Mouse (Mus musculus) liver, embryonic 15.5 days (tissue): ENCODE measurements around the gene Osbp2. TPM values are rescaled to one million over a fixed set of nuclear protein-coding genes. Genes with fewer than 3 reads are reported as not detected.

Experiments used
- ATAC-seq: fragments of 200-750 bp; cut with Nextera tagmentation; 2 replicates; pipeline ENCODE4 v1.8.0; 2017; ENCODE audit warnings: moderate number of reproducible peaks, mild to moderate bottlenecking, moderate library complexity; ENCODE audit not compliant: insufficient read depth
- H3K27ac ChIP-seq: fragments of 300-500 bp; sonication (generic); replicated peaks from 2 replicates; pipeline ENCODE4 v1.5.1; 2015; ENCODE audit warnings: mild to moderate bottlenecking, inconsistent platforms
- H3K27me3 ChIP-seq: fragments of 300-500 bp; sonication (generic); 2 replicates; pipeline ENCODE4 v1.6.1; 2015; ENCODE audit warnings: mild to moderate bottlenecking, inconsistent platforms
- H3K36me3 ChIP-seq: fragments of 300-500 bp; sonication (generic); replicated peaks from 2 replicates; pipeline ENCODE4 v1.6.1; 2015; ENCODE audit warnings: moderate library complexity, mild to moderate bottlenecking, inconsistent platforms
- H3K4me1 ChIP-seq: fragments of 300-500 bp; sonication (generic); replicated peaks from 2 replicates; pipeline ENCODE4 v1.6.1; 2015; ENCODE audit warnings: inconsistent platforms
- H3K4me2 ChIP-seq: fragments of 300-500 bp; sonication (generic); 2 replicates; pipeline ENCODE4 v1.6.1; 2015; ENCODE audit warnings: moderate library complexity, mild to moderate bottlenecking, inconsistent platforms
- H3K4me3 ChIP-seq: fragments of 300-500 bp; sonication (generic); replicated peaks from 2 replicates; pipeline ENCODE4 v1.5.1; 2015; ENCODE audit warnings: mild to moderate bottlenecking, inconsistent platforms
- H3K9ac ChIP-seq: fragments of 300-500 bp; sonication (generic); 2 replicates; pipeline ENCODE4 v1.6.1; 2015; ENCODE audit warnings: moderate library complexity, mild to moderate bottlenecking, inconsistent platforms
- H3K9me3 ChIP-seq: fragments of 300-500 bp; sonication (generic); replicated peaks from 2 replicates; pipeline ENCODE4 v1.6.1; 2016; ENCODE audit warnings: inconsistent platforms
- WGBS: fragments of 180-500 bp; shearing (Covaris S2); methylation state at CpG from one replicate; pipeline ENCODE4 v1.1.7; 2015; ENCODE audit warnings: mixed read lengths; ENCODE audit not compliant: insufficient replicate concordance; 5-methylcytosine and 5-hydroxymethylcytosine counted together
- polyA plus RNA-seq: library from polyadenylated mRNA; unstranded; fragments of >200 nt; fragmentation: Nextera tagmentation; extraction: Ambion mirVana; gene quantifications from 2 replicates; pipeline ENCODE4 v1.2.1, GENCODE M21; 2015

The Osbp2 gene
- polyA plus RNA-seq, 1 experiment from 2014 or later: 0.09 TPM

- Histone ChIP-seq H3K4me2 (no peak overlapping the region), H3K36me3 (no peaks in the 10 kb centered on the region), H3K4me3 (no peak overlapping the region), H3K9ac (no peak overlapping the region), H3K4me1 (no peaks in the 10 kb centered on the region), H3K9me3 (no peaks in the 10 kb centered on the region), H3K27me3 (no peaks in the 10 kb centered on the region), H3K27ac (no peak overlapping the region)
- ATAC-seq: no peak
Measured at GRCm38 (mm10) chr11:3813340-3813739, 50.4 kb downstream of the Osbp2 start.

GRCm38 (mm10) chr11:3808162-3808561, 55.5 kb downstream of the Osbp2 start:
- H3K4me2 ChIP-seq: no peak overlapping the region
- WGBS: 21% methylated on average over 3 of the region's 3 CpGs
- H3K27me3 ChIP-seq: no peaks in the 10 kb centered on the region
- H3K9me3 ChIP-seq: no peaks in the 10 kb centered on the region
- no peaks in the 10 kb centered on the region for H3K4me1 ChIP-seq
- no peak overlapping the region for H3K27ac ChIP-seq
- H3K4me3 ChIP-seq: no peak overlapping the region
- no peak for ATAC-seq
- no peak overlapping the region for H3K9ac ChIP-seq
- H3K36me3 ChIP-seq: no peaks in the 10 kb centered on the region

- Histone ChIP-seq H3K36me3 (no peaks in the 10 kb centered on the region), H3K27me3 (no peaks in the 10 kb centered on the region), H3K4me3 (no peak overlapping the region), H3K9me3 (no peaks in the 10 kb centered on the region), H3K9ac (no peak overlapping the region), H3K27ac (no peak overlapping the region), H3K4me2 (no peak overlapping the region), H3K4me1 (no peaks in the 10 kb centered on the region)
- ATAC-seq: no peak
- WGBS: 19% methylated on average over 3 of the region's 3 CpGs
Measured at GRCm38 (mm10) chr11:3805362-3805761, 58.3 kb downstream of the Osbp2 start.

- Histone ChIP-seq H3K4me3 (no peak overlapping the region), H3K27me3 (no peaks in the 10 kb centered on the region), H3K36me3 (no peaks in the 10 kb centered on the region), H3K27ac (no peak overlapping the region), H3K9me3 (no peaks in the 10 kb centered on the region), H3K4me1 (no peaks in the 10 kb centered on the region), H3K4me2 (no peak overlapping the region), H3K9ac (no peak overlapping the region)
- WGBS: 74% methylated on average over 2 of the region's 2 CpGs
- no peak for ATAC-seq
Measured at GRCm38 (mm10) chr11:3804639-3805038, 59.1 kb downstream of the Osbp2 start.

GRCm38 (mm10) chr11:3802057-3802456, 61.6 kb downstream of the Osbp2 start:
- no peak for ATAC-seq
- Histone ChIP-seq H3K27me3 (no peaks in the 10 kb centered on the region), H3K9ac (no peak overlapping the region), H3K27ac (no peak overlapping the region), H3K4me2 (no peak overlapping the region), H3K36me3 (no peaks in the 10 kb centered on the region), H3K4me1 (no peaks in the 10 kb centered on the region), H3K4me3 (no peak overlapping the region), H3K9me3 (no peaks in the 10 kb centered on the region)
- WGBS: 33% methylated on average over 1 of the region's 1 CpGs

- no peak overlapping the region for H3K9ac ChIP-seq
- no peak for ATAC-seq
- no peak overlapping the region for H3K27ac ChIP-seq
- 60% methylated on average over 6 of the region's 6 CpGs for WGBS
- H3K4me3 ChIP-seq: no peak overlapping the region
- H3K36me3 ChIP-seq: no peaks in the 10 kb centered on the region
- H3K4me1 ChIP-seq: no peaks in the 10 kb centered on the region
- H3K4me2 ChIP-seq: no peak overlapping the region
- no peaks in the 10 kb centered on the region for H3K27me3 ChIP-seq
- no peaks in the 10 kb centered on the region for H3K9me3 ChIP-seq
Measured at GRCm38 (mm10) chr11:3797631-3798215, 66.0 kb downstream of the Osbp2 start.

GRCm38 (mm10) chr11:3790736-3791135, 73.0 kb downstream of the Osbp2 start:
- Histone ChIP-seq H3K4me3 (no peak overlapping the region), H3K9ac (no peak overlapping the region), H3K4me2 (no peak overlapping the region), H3K27ac (no peak overlapping the region), H3K27me3 (no peaks in the 10 kb centered on the region), H3K4me1 (no peaks in the 10 kb centered on the region), H3K9me3 (no peaks in the 10 kb centered on the region), H3K36me3 (no peaks in the 10 kb centered on the region)
- ATAC-seq: no peak

- no peak overlapping the region for H3K4me3 ChIP-seq
- no peaks in the 10 kb centered on the region for H3K36me3 ChIP-seq
- no peaks in the 10 kb centered on the region for H3K4me1 ChIP-seq
- ATAC-seq: no peak
- H3K4me2 ChIP-seq: no peak overlapping the region
- 47% methylated on average over 3 of the region's 3 CpGs for WGBS
- no peak overlapping the region for H3K9ac ChIP-seq
- no peaks in the 10 kb centered on the region for H3K9me3 ChIP-seq
- no peak overlapping the region for H3K27ac ChIP-seq
- H3K27me3 ChIP-seq: no peaks in the 10 kb centered on the region
Measured at GRCm38 (mm10) chr11:3789919-3790318, 73.8 kb downstream of the Osbp2 start.

- H3K27ac ChIP-seq: no peak overlapping the region
- H3K4me1 ChIP-seq: no peaks in the 10 kb centered on the region
- no peak for ATAC-seq
- 26% methylated on average over 6 of the region's 6 CpGs for WGBS
- H3K36me3 ChIP-seq: no peaks in the 10 kb centered on the region
- no peaks in the 10 kb centered on the region for H3K9me3 ChIP-seq
- no peaks in the 10 kb centered on the region for H3K27me3 ChIP-seq
- H3K4me3 ChIP-seq: no peak overlapping the region
- H3K4me2 ChIP-seq: no peak overlapping the region
- H3K9ac ChIP-seq: no peak overlapping the region
Measured at GRCm38 (mm10) chr11:3786564-3786963, 77.1 kb downstream of the Osbp2 start.

GRCm38 (mm10) chr11:3775263-3775644, 88.4 kb downstream of the Osbp2 start:
- Histone ChIP-seq H3K4me3 (no peak overlapping the region), H3K27ac (no peak overlapping the region), H3K4me2 (no peak overlapping the region), H3K9ac (no peak overlapping the region), H3K4me1 (peaks cover 3% of the 10 kb centered on the region; the same call in 1 of the 2 replicates), H3K9me3 (no peaks in the 10 kb centered on the region), H3K27me3 (peaks cover 48% of the 10 kb centered on the region), H3K36me3 (no peaks in the 10 kb centered on the region)
- no peak for ATAC-seq
- WGBS: 31% methylated on average over 4 of the region's 4 CpGs

- no peaks in the 10 kb centered on the region for H3K9me3 ChIP-seq
- ATAC-seq: no peak
- WGBS: 3% methylated on average over 56 of the region's 56 CpGs
Measured at GRCm38 (mm10) chr11:3774463-3775262, 89.0 kb downstream of the Osbp2 start.

More at GRCm38 (mm10) chr11:3774463-3775262, 89.0 kb downstream of the Osbp2 start:
- peak overlapping the region; percentile 15; the same call in 1 of the 2 replicates for H3K4me2 ChIP-seq
- peaks cover 3% of the 10 kb centered on the region; the same call in 1 of the 2 replicates for H3K4me1 ChIP-seq
- H3K27ac ChIP-seq: no peak overlapping the region
- H3K27me3 ChIP-seq: peaks cover 48% of the 10 kb centered on the region
- no peak overlapping the region for H3K9ac ChIP-seq
- H3K36me3 ChIP-seq: no peaks in the 10 kb centered on the region
- no peak overlapping the region for H3K4me3 ChIP-seq
